7 mouse cellular contexts compared by ENCODE assay signal in genomic region chr4:137913321-137914057, GRCm38 (mm10). TPM values are rescaled to one million over a fixed set of nuclear protein-coding genes. Genes with fewer than 3 reads are reported as not detected.
A peak's percentile ranks its signal among the peaks of the same experiment; 100 is the strongest.
DNase-seq lines count a peak whose midpoint lies in the region; ATAC-seq lines count a peak whose summit lies in the region.

No protein-coding gene starts in this region.

- H3K9me3 ChIP-seq in liver, embryonic 12.5 days (replicated peaks) = no peaks in the 10 kb centered on the region
- H3K9me3 ChIP-seq in stomach, embryonic 15.5 days = no peaks in the 10 kb centered on the region

- intact Hi-C loops in gastrocnemius, postnatal 36 days (cut with DNase I) = no loop called here

- H3K4me2 ChIP-seq in liver, embryonic 12.5 days = peak overlapping the region; percentile 95
- peak overlapping the region; percentile 99 for H3K4me2 ChIP-seq in stomach, embryonic 15.5 days

- peak; percentile 83 to 91 for DNase-seq in adrenal gland, adult (ENCODE audit: inconsistent age in 2 of 2, low spot score in 1 of 2)
- DNase-seq in embryo, embryonic 10 days (ENCODE audit: low spot score) = peak; percentile 79
- DNase-seq in gastrocnemius, postnatal 36 days = peak; percentile 75 to 86
- DNase-seq in monocyte, adult 2 months (ENCODE audit: low read depth in 1 of 2, low spot score in 2 of 2) = peak; percentile 50 to 69

- H3K36me3 ChIP-seq in liver, embryonic 12.5 days = no peaks in the 10 kb centered on the region; the same call in 1 of the 2 replicates
- H3K36me3 ChIP-seq in stomach, embryonic 15.5 days = no peaks in the 10 kb centered on the region

- peak overlapping the region; percentile 55 for H3K4me3 ChIP-seq in liver, embryonic 12.5 days
- H3K4me3 ChIP-seq in stomach, embryonic 15.5 days (replicated peaks) = peak overlapping the region; percentile 53

- H3K9ac ChIP-seq in liver, embryonic 12.5 days = peak overlapping the region; percentile 64
- H3K9ac ChIP-seq in stomach, embryonic 15.5 days = peak overlapping the region; percentile 46

- H3K4me1 ChIP-seq in liver, embryonic 12.5 days = peaks cover 51% of the 10 kb centered on the region
- H3K4me1 ChIP-seq in stomach, embryonic 15.5 days = peaks cover 44% of the 10 kb centered on the region

- no peak overlapping the region for H3K27ac ChIP-seq in liver, embryonic 12.5 days
- 0 out of 2 replicates have a peak overlapping the region, but pooled peaks have one; percentile 5 for H3K27ac ChIP-seq in stomach, embryonic 15.5 days

- peaks cover 3% of the 10 kb centered on the region; the same call in 1 of the 2 replicates for H3K27me3 ChIP-seq in liver, embryonic 12.5 days (replicated peaks)
- H3K27me3 ChIP-seq in stomach, embryonic 15.5 days (replicated peaks) = no peaks in the 10 kb centered on the region

- ATAC-seq in inflammation-experienced regulatory T-cells, adult 6 months = peak; percentile 54
- ATAC-seq in liver, embryonic 12.5 days = peak; percentile 88
- ATAC-seq in stomach, embryonic 15.5 days (ENCODE audit: insufficient read depth, low FRiP score, low read depth) = peak; percentile 79

- WGBS in liver, embryonic 12.5 days (ENCODE audit: insufficient replicate concordance) = 2% methylated on average over 54 of the region's 54 CpGs
- WGBS in stomach, embryonic 15.5 days = 2% methylated on average over 54 of the region's 54 CpGs

RNA-seq across cellular contexts. Expression of gene Ece1, which starts 51.5 kb away (rescaled TPM):
- total RNA-seq in gastrocnemius, postnatal 36 days (2021) = 10 to 100 TPM; 57.9 to 67.9 TPM
- polyA plus RNA-seq in inflammation-experienced regulatory T-cells, adult 6 months (2017; shearing (Covaris generic)) = 10 to 100 TPM; 18.2 to 32.0 (median 23.3) TPM
- 17.8 and 18.5 TPM in 2 replicates for polyA plus RNA-seq in liver, embryonic 12.5 days (2016; fragmentation: Nextera tagmentation; extraction: Ambion mirVana)
- polyA plus RNA-seq in stomach, embryonic 15.5 days (2015; fragmentation: Nextera tagmentation; extraction: Ambion mirVana) = 52.0 and 53.5 TPM in 2 replicates
